ENCODE assay signal across 8 mouse cellular contexts in genomic region chr3:51796838-51797237, GRCm38 (mm10).
DNase-seq lines count a peak whose midpoint lies in the region; ATAC-seq lines count a peak whose summit lies in the region.

No protein-coding gene starts in this region.

- H3K4me3 ChIP-seq in midbrain, embryonic 10.5 days: no peak overlapping the region
- no peak overlapping the region for H3K4me3 ChIP-seq in midbrain, embryonic 11.5 days (ENCODE audit: low read depth, low read length)
- no peak overlapping the region for H3K4me3 ChIP-seq in heart, embryonic 12.5 days
- no peak overlapping the region for H3K4me3 ChIP-seq in neural tube, embryonic 12.5 days

- ATAC-seq in midbrain, embryonic 11.5 days (ENCODE audit: low FRiP score): no peak
- ATAC-seq in heart, embryonic 12.5 days (ENCODE audit: insufficient number of reproducible peaks, low FRiP score): no peak
- no peak for ATAC-seq in neural tube, embryonic 12.5 days (ENCODE audit: low FRiP score, low read depth)

- H3K9ac ChIP-seq in midbrain, embryonic 11.5 days (ENCODE audit: low read length): no peak overlapping the region
- no peak overlapping the region for H3K9ac ChIP-seq in heart, embryonic 12.5 days
- H3K9ac ChIP-seq in neural tube, embryonic 12.5 days: no peak overlapping the region

- no peaks in the 10 kb centered on the region for H3K9me3 ChIP-seq in midbrain, embryonic 10.5 days (replicated peaks)
- H3K9me3 ChIP-seq in midbrain, embryonic 11.5 days (ENCODE audit: control insufficient read depth, low read length): no peaks in the 10 kb centered on the region
- no peaks in the 10 kb centered on the region for H3K9me3 ChIP-seq in heart, embryonic 12.5 days (replicated peaks)
- no peaks in the 10 kb centered on the region for H3K9me3 ChIP-seq in neural tube, embryonic 12.5 days

- peaks cover 67% of the 10 kb centered on the region for H3K4me1 ChIP-seq in midbrain, embryonic 10.5 days
- peaks cover 27% of the 10 kb centered on the region for H3K4me1 ChIP-seq in midbrain, embryonic 11.5 days (ENCODE audit: control insufficient read depth, insufficient read depth, low read length)
- H3K4me1 ChIP-seq in heart, embryonic 12.5 days (replicated peaks): peaks cover 22% of the 10 kb centered on the region
- H3K4me1 ChIP-seq in neural tube, embryonic 12.5 days: peaks cover 45% of the 10 kb centered on the region

- no peaks in the 10 kb centered on the region for H3K36me3 ChIP-seq in midbrain, embryonic 10.5 days
- H3K36me3 ChIP-seq in midbrain, embryonic 11.5 days (ENCODE audit: control insufficient read depth, insufficient read depth, low read length): no peaks in the 10 kb centered on the region
- H3K36me3 ChIP-seq in heart, embryonic 12.5 days: no peaks in the 10 kb centered on the region
- no peaks in the 10 kb centered on the region for H3K36me3 ChIP-seq in neural tube, embryonic 12.5 days

- no peaks in the 10 kb centered on the region for H3K27me3 ChIP-seq in midbrain, embryonic 10.5 days (ENCODE audit: low read depth, poor library complexity, severe bottlenecking)
- H3K27me3 ChIP-seq in midbrain, embryonic 11.5 days (ENCODE audit: control insufficient read depth, insufficient read depth, low read length): no peaks in the 10 kb centered on the region
- no peaks in the 10 kb centered on the region for H3K27me3 ChIP-seq in heart, embryonic 12.5 days (replicated peaks)
- no peaks in the 10 kb centered on the region for H3K27me3 ChIP-seq in neural tube, embryonic 12.5 days (replicated peaks)

- WGBS in midbrain, embryonic 10.5 days: 70% methylated on average over 6 of the region's 6 CpGs
- 69% methylated on average over 6 of the region's 6 CpGs for WGBS in midbrain, embryonic 11.5 days
- 73% methylated on average over 6 of the region's 6 CpGs for WGBS in heart, embryonic 12.5 days
- WGBS in neural tube, embryonic 12.5 days: 41% methylated on average over 6 of the region's 6 CpGs

- no peak overlapping the region for H3K4me2 ChIP-seq in midbrain, embryonic 11.5 days
- H3K4me2 ChIP-seq in heart, embryonic 12.5 days: peak overlapping the region; percentile 37; the same call in 1 of the 2 replicates
- H3K4me2 ChIP-seq in neural tube, embryonic 12.5 days (replicated peaks): peak overlapping the region; percentile 37; the same call in 1 of the 2 replicates

- no peak for DNase-seq in midbrain, embryonic 10.5 days (ENCODE audit: low spot score)
- no peak for DNase-seq in midbrain, embryonic 11.5 days (ENCODE audit: low spot score, missing footprints)
- DNase-seq in kidney, postnatal 14 days: peak; percentile 49
- no peak for DNase-seq in frontal cortex, postnatal 10 days (ENCODE audit: low spot score in 2 of 2)
- no peak for DNase-seq in adrenal gland, postnatal 10 days
- no peak for DNase-seq in adrenal gland, adult 2 months

- H3K27ac ChIP-seq in midbrain, embryonic 10.5 days (replicated peaks): peak overlapping the region; percentile 81
- no peak overlapping the region for H3K27ac ChIP-seq in midbrain, embryonic 11.5 days (ENCODE audit: low read depth, low read length)
- H3K27ac ChIP-seq in heart, embryonic 12.5 days (ENCODE audit: poor library complexity, severe bottlenecking): no peak overlapping the region
- no peak overlapping the region for H3K27ac ChIP-seq in neural tube, embryonic 12.5 days
